Mouse (Mus musculus): ENCODE measurements around the gene Fam81b. TPM values are rescaled to one million over a fixed set of nuclear protein-coding genes. Genes with fewer than 3 reads are reported as not detected.

The Fam81b gene
- polyA plus RNA-seq, 1 experiment from 2014 or later: not detected

- no peak overlapping the region for H3K27ac ChIP-seq (ENCODE audit: low read depth, low read length)
- ATAC-seq (ENCODE audit: insufficient read depth, low FRiP score, low TSS enrichment) (no peak), DNase-seq (ENCODE audit: low spot score) (no peak)
- H3K4me1 ChIP-seq (ENCODE audit: control insufficient read depth, insufficient read depth, low read length): no peaks in the 10 kb centered on the region
- H3K9me3 ChIP-seq (ENCODE audit: control insufficient read depth, low read length): no peaks in the 10 kb centered on the region
- H3K36me3 ChIP-seq (ENCODE audit: control insufficient read depth, insufficient read depth, low read length): no peaks in the 10 kb centered on the region
- H3K4me3 ChIP-seq (ENCODE audit: low read depth, low read length): no peak overlapping the region
- no peak overlapping the region for H3K4me2 ChIP-seq (ENCODE audit: low read depth)
- no peaks in the 10 kb centered on the region for H3K27me3 ChIP-seq (ENCODE audit: control insufficient read depth, insufficient read depth, low read length)
- no peak overlapping the region for H3K9ac ChIP-seq (ENCODE audit: low read length)
- WGBS: 87% methylated on average over 2 of the region's 2 CpGs
Measured at GRCm38 (mm10) chr13:76214928-76215327, 89.9 kb downstream of the Fam81b start.

GRCm38 (mm10) chr13:76199943-76200342 lies 104.9 kb downstream of the Fam81b start:
- DNase-seq (ENCODE audit: low spot score): no peak
- Histone ChIP-seq H3K9ac (ENCODE audit: low read length) (no peak overlapping the region), H3K4me3 (ENCODE audit: low read depth, low read length) (no peak overlapping the region), H3K36me3 (ENCODE audit: control insufficient read depth, insufficient read depth, low read length) (no peaks in the 10 kb centered on the region), H3K27me3 (ENCODE audit: control insufficient read depth, insufficient read depth, low read length) (no peaks in the 10 kb centered on the region), H3K4me1 (ENCODE audit: control insufficient read depth, insufficient read depth, low read length) (no peaks in the 10 kb centered on the region), H3K4me2 (ENCODE audit: low read depth) (no peak overlapping the region), H3K9me3 (ENCODE audit: control insufficient read depth, low read length) (no peaks in the 10 kb centered on the region), H3K27ac (ENCODE audit: low read depth, low read length) (no peak overlapping the region)
- ATAC-seq (ENCODE audit: insufficient read depth, low FRiP score, low TSS enrichment): no peak
- WGBS: 90% methylated on average over 4 of the region's 4 CpGs

- H3K4me1 ChIP-seq (ENCODE audit: control insufficient read depth, insufficient read depth, low read length): no peaks in the 10 kb centered on the region
- no peaks in the 10 kb centered on the region for H3K36me3 ChIP-seq (ENCODE audit: control insufficient read depth, insufficient read depth, low read length)
- no peak for ATAC-seq (ENCODE audit: insufficient read depth, low FRiP score, low TSS enrichment)
- H3K4me2 ChIP-seq (ENCODE audit: low read depth): no peak overlapping the region
- H3K9ac ChIP-seq (ENCODE audit: low read length): no peak overlapping the region
- H3K27me3 ChIP-seq (ENCODE audit: control insufficient read depth, insufficient read depth, low read length): no peaks in the 10 kb centered on the region
- DNase-seq (ENCODE audit: low spot score): no peak
- H3K9me3 ChIP-seq (ENCODE audit: control insufficient read depth, low read length): no peaks in the 10 kb centered on the region
- H3K4me3 ChIP-seq (ENCODE audit: low read depth, low read length): no peak overlapping the region
- WGBS: 90% methylated on average over 3 of the region's 3 CpGs
- H3K27ac ChIP-seq (ENCODE audit: low read depth, low read length): no peak overlapping the region
Measured at GRCm38 (mm10) chr13:76197297-76197848, 107.5 kb downstream of the Fam81b start.

DNA sequence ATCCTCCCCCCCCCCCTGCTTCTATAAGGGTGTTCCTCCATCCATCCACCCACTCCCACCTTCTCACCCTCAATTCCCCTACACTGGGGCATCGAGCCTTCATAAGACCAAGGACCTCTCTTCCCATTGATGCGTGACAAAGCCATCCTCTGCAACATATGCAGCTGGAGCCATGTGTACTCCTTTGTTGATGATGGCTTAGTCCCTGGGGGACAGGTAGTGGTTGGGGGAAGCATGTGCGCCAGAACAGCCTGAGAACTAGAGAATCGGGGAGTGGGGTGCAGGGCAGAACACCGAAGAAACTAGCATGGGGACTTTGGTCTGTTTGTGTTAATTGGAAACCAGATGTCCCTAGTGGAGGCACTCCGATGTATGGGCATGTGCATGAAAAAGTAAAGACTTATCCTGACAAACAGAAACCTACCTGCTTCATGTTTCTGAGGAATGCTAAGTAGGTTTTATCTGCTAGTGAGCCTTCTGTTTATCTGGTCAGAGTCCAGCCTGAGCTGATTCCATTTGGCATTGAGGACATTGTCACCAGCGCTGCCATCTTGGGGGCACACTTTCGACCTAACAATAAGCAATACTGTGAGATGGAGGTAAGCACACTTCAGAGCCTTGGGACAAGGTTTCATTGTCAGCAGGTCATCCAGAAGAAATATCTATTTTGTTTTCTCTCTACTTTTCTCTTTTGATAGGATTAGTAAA lies 109.3 kb downstream of the Fam81b start:
- Histone ChIP-seq H3K9me3 (ENCODE audit: control insufficient read depth, low read length) (no peaks in the 10 kb centered on the region), H3K4me1 (ENCODE audit: control insufficient read depth, insufficient read depth, low read length) (no peaks in the 10 kb centered on the region), H3K4me2 (ENCODE audit: low read depth) (no peak overlapping the region), H3K27me3 (ENCODE audit: control insufficient read depth, insufficient read depth, low read length) (no peaks in the 10 kb centered on the region), H3K9ac (ENCODE audit: low read length) (no peak overlapping the region), H3K27ac (ENCODE audit: low read depth, low read length) (no peak overlapping the region), H3K36me3 (ENCODE audit: control insufficient read depth, insufficient read depth, low read length) (no peaks in the 10 kb centered on the region; the same call in 1 of the 2 replicates), H3K4me3 (ENCODE audit: low read depth, low read length) (no peak overlapping the region)
- 88% methylated on average over 8 of the region's 8 CpGs for WGBS
- no peak for ATAC-seq (ENCODE audit: insufficient read depth, low FRiP score, low TSS enrichment)
- DNase-seq (ENCODE audit: low spot score): no peak

DNA sequence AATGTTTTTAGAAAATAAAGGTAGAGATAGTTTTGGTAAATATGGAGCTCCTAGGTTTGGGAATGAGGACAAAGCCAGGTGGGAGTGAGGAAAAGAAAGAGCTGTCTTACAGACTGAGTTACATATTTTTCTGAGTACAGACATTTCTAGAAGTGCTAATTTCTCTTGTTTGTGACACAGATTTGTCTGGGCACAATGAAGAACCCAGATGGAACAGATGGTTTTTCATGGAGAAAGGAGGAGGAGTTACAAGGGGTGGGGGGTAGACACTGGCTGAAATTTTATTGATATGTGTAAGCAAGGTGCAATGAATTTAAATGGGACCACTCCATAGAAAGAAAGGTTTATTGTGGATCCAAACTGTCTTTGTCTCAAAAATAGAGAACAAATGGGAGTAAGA lies 109.9 kb downstream of the Fam81b start:
- H3K27me3 ChIP-seq (ENCODE audit: control insufficient read depth, insufficient read depth, low read length): no peaks in the 10 kb centered on the region
- DNase-seq (ENCODE audit: low spot score) (no peak), ATAC-seq (ENCODE audit: insufficient read depth, low FRiP score, low TSS enrichment) (no peak)
- H3K4me2 ChIP-seq (ENCODE audit: low read depth): no peak overlapping the region
- H3K9me3 ChIP-seq (ENCODE audit: control insufficient read depth, low read length): no peaks in the 10 kb centered on the region
- no peaks in the 10 kb centered on the region; the same call in 1 of the 2 replicates for H3K36me3 ChIP-seq (ENCODE audit: control insufficient read depth, insufficient read depth, low read length)
- H3K9ac ChIP-seq (ENCODE audit: low read length): no peak overlapping the region
- H3K27ac ChIP-seq (ENCODE audit: low read depth, low read length): no peak overlapping the region
- no peaks in the 10 kb centered on the region for H3K4me1 ChIP-seq (ENCODE audit: control insufficient read depth, insufficient read depth, low read length)
- H3K4me3 ChIP-seq (ENCODE audit: low read depth, low read length): no peak overlapping the region

- H3K9me3 ChIP-seq (ENCODE audit: control insufficient read depth, low read length): no peaks in the 10 kb centered on the region
- no peak overlapping the region for H3K4me2 ChIP-seq (ENCODE audit: low read depth)
- ATAC-seq (ENCODE audit: insufficient read depth, low FRiP score, low TSS enrichment): no peak
- no peak for DNase-seq (ENCODE audit: low spot score)
- H3K9ac ChIP-seq (ENCODE audit: low read length): no peak overlapping the region
- no peaks in the 10 kb centered on the region; the same call in 1 of the 2 replicates for H3K36me3 ChIP-seq (ENCODE audit: control insufficient read depth, insufficient read depth, low read length)
- WGBS: 81% methylated on average over 3 of the region's 3 CpGs
- no peak overlapping the region for H3K4me3 ChIP-seq (ENCODE audit: low read depth, low read length)
- H3K4me1 ChIP-seq (ENCODE audit: control insufficient read depth, insufficient read depth, low read length): no peaks in the 10 kb centered on the region
- H3K27ac ChIP-seq (ENCODE audit: low read depth, low read length): no peak overlapping the region
- H3K27me3 ChIP-seq (ENCODE audit: control insufficient read depth, insufficient read depth, low read length): no peaks in the 10 kb centered on the region
Measured at GRCm38 (mm10) chr13:76190273-76190672, 114.6 kb downstream of the Fam81b start.

- H3K4me1 ChIP-seq (ENCODE audit: control insufficient read depth, insufficient read depth, low read length): no peaks in the 10 kb centered on the region
- H3K27me3 ChIP-seq (ENCODE audit: control insufficient read depth, insufficient read depth, low read length): no peaks in the 10 kb centered on the region
- DNase-seq (ENCODE audit: low spot score) (no peak), ATAC-seq (ENCODE audit: insufficient read depth, low FRiP score, low TSS enrichment) (no peak)
- no peaks in the 10 kb centered on the region for H3K9me3 ChIP-seq (ENCODE audit: control insufficient read depth, low read length)
- H3K4me3 ChIP-seq (ENCODE audit: low read depth, low read length): no peak overlapping the region
- H3K4me2 ChIP-seq (ENCODE audit: low read depth): no peak overlapping the region
- no peaks in the 10 kb centered on the region; the same call in 1 of the 2 replicates for H3K36me3 ChIP-seq (ENCODE audit: control insufficient read depth, insufficient read depth, low read length)
- no peak overlapping the region for H3K9ac ChIP-seq (ENCODE audit: low read length)
- 88% methylated on average over 3 of the region's 3 CpGs for WGBS
- no peak overlapping the region for H3K27ac ChIP-seq (ENCODE audit: low read depth, low read length)
Measured at GRCm38 (mm10) chr13:76189190-76189589, 115.7 kb downstream of the Fam81b start.

- H3K9ac ChIP-seq (ENCODE audit: low read length): no peak overlapping the region
- no peak overlapping the region for H3K4me3 ChIP-seq (ENCODE audit: low read depth, low read length)
- no peaks in the 10 kb centered on the region; the same call in 1 of the 2 replicates for H3K36me3 ChIP-seq (ENCODE audit: control insufficient read depth, insufficient read depth, low read length)
- no peak overlapping the region for H3K27ac ChIP-seq (ENCODE audit: low read depth, low read length)
- DNase-seq (ENCODE audit: low spot score) (no peak), ATAC-seq (ENCODE audit: insufficient read depth, low FRiP score, low TSS enrichment) (no peak)
- H3K9me3 ChIP-seq (ENCODE audit: control insufficient read depth, low read length): no peaks in the 10 kb centered on the region
- H3K4me1 ChIP-seq (ENCODE audit: control insufficient read depth, insufficient read depth, low read length): no peaks in the 10 kb centered on the region
- H3K27me3 ChIP-seq (ENCODE audit: control insufficient read depth, insufficient read depth, low read length): no peaks in the 10 kb centered on the region
- H3K4me2 ChIP-seq (ENCODE audit: low read depth): no peak overlapping the region
- WGBS: 94% methylated on average over 5 of the region's 5 CpGs
Measured at GRCm38 (mm10) chr13:76187651-76188050, 117.2 kb downstream of the Fam81b start.

DNA sequence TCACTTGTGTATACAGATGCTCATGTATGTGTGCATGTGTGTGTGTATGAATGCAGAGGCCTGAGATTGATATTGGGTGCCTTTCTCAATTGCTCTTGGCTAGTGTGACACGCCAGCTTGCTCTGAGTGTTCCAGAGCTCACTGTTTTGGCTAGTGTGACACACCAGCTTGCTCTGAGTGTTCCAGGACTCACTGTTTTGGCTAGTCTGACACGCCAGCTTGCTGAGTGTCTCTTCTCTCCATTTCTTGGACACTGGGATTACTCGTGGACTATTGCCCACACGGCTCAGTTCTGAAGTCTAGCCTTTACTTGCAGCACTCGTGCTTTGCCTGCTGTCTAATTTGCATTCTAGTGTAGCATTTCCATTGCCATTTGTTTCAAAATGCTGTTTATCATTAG lies 126.2 kb downstream of the Fam81b start:
- H3K9ac ChIP-seq (ENCODE audit: low read length): no peak overlapping the region
- H3K9me3 ChIP-seq (ENCODE audit: control insufficient read depth, low read length): no peaks in the 10 kb centered on the region
- H3K36me3 ChIP-seq (ENCODE audit: control insufficient read depth, insufficient read depth, low read length): no peaks in the 10 kb centered on the region; the same call in 1 of the 2 replicates
- no peaks in the 10 kb centered on the region for H3K27me3 ChIP-seq (ENCODE audit: control insufficient read depth, insufficient read depth, low read length)
- no peak overlapping the region for H3K4me2 ChIP-seq (ENCODE audit: low read depth)
- no peak for DNase-seq (ENCODE audit: low spot score)
- no peak overlapping the region for H3K27ac ChIP-seq (ENCODE audit: low read depth, low read length)
- no peak for ATAC-seq (ENCODE audit: insufficient read depth, low FRiP score, low TSS enrichment)
- 94% methylated on average over 5 of the region's 5 CpGs for WGBS
- H3K4me1 ChIP-seq (ENCODE audit: control insufficient read depth, insufficient read depth, low read length): no peaks in the 10 kb centered on the region
- no peak overlapping the region for H3K4me3 ChIP-seq (ENCODE audit: low read depth, low read length)

Measured in neural tube, embryonic 11.5 days (tissue).